Mouse (Mus musculus) intestine, embryonic 16.5 days (tissue): Measurements from ENCODE around the gene Dusp8. TPM values are rescaled to one million over a fixed set of nuclear protein-coding genes. Genes with fewer than 3 reads are reported as not detected.

ENCODE experiments used
- ATAC-seq: fragments of 200-750 bp; cut with Nextera tagmentation; 2 replicates; pipeline ENCODE4 v1.8.0; 2017; ENCODE audit warnings: moderate TSS enrichment, moderate library complexity
- H3K27ac ChIP-seq: fragments of 300-500 bp; sonication (generic); 2 replicates; pipeline ENCODE4 v1.5.1; 2014; ENCODE audit warnings: mild to moderate bottlenecking, low read length
- H3K27me3 ChIP-seq: fragments of 300-500 bp; sonication (generic); replicated peaks from 2 replicates; pipeline ENCODE4 v1.6.1; 2014; ENCODE audit warnings: low read length, control low read depth, mixed read lengths; ENCODE audit not compliant: control insufficient read depth, insufficient read depth
- H3K36me3 ChIP-seq: fragments of 300-500 bp; sonication (generic); 2 replicates; pipeline ENCODE4 v1.6.1; 2014; ENCODE audit warnings: low read length, control low read depth; ENCODE audit not compliant: control insufficient read depth, insufficient read depth
- H3K4me1 ChIP-seq: fragments of 300-500 bp; sonication (generic); 2 replicates; pipeline ENCODE4 v1.6.1; 2014; ENCODE audit warnings: low read length, control low read depth, mixed read lengths; ENCODE audit not compliant: control insufficient read depth, insufficient read depth
- H3K4me2 ChIP-seq: fragments of 300-500 bp; sonication (generic); 2 replicates; pipeline ENCODE4 v1.6.1; 2014; ENCODE audit warnings: low read depth, low read length, control low read depth
- H3K4me3 ChIP-seq: fragments of 300-500 bp; sonication (generic); 2 replicates; pipeline ENCODE4 v1.5.1; 2014; ENCODE audit warnings: mild to moderate bottlenecking, low read length
- H3K9ac ChIP-seq: fragments of 300-500 bp; sonication (generic); 2 replicates; pipeline ENCODE4 v1.6.1; 2014; ENCODE audit warnings: low read depth, low read length
- H3K9me3 ChIP-seq: fragments of 300-500 bp; sonication (generic); 2 replicates; pipeline ENCODE4 v1.6.1; 2016; ENCODE audit warnings: low read length, control low read depth; ENCODE audit not compliant: control insufficient read depth
- WGBS: fragments of 180-500 bp; shearing (Covaris S2); extraction: QIAGEN DNeasy Blood & Tissue Kit; methylation state at CpG from one replicate; pipeline ENCODE4 v1.1.7; 2014; 5-methylcytosine and 5-hydroxymethylcytosine counted together
- polyA plus RNA-seq: library from polyadenylated mRNA; unstranded; fragments of >200 nt; fragmentation: Nextera tagmentation; extraction: Ambion mirVana; gene quantifications from 2 replicates; pipeline ENCODE4 v1.2.1, GENCODE M21; 2015

Dusp8 gene
- polyA plus RNA-seq, 1 experiment from 2014 or later = 5.6 TPM

DNA sequence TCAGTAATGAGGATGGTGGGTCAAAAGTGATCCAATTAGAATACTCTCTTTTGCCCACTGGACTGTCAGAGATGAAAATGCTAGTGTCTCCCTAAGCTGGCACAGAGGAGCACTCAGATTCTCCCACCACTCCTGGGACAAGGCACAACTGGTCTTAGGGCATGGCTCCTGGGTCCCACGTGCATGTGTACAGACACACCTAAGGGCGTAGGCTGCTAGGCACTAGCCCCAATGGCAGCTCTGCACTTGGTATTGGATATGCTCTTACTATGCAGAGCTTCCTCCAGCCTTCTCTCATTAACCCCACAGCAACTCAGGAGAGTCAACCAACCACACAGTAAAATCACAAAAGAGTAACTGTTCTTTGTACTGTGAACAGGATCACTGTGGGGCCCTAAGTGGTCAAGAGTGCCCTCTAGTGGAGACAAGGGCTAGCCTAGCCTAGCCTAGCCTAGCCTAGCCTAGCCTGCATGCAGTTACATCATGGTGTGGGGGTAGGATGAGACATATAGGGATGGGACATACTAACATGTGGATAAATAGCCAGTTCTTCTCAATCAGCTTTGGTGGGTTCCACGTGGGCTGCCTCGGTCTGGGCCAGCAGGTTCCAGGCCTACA is 58.0 kb downstream of the Dusp8 start:
- Histone ChIP-seq H3K27me3 (no peaks in the 10 kb centered on the region), H3K4me2 (no peak overlapping the region), H3K36me3 (no peaks in the 10 kb centered on the region), H3K9me3 (no peaks in the 10 kb centered on the region), H3K9ac (no peak overlapping the region), H3K27ac (peak overlapping the region; percentile 38), H3K4me3 (no peak overlapping the region), H3K4me1 (peaks cover 32% of the 10 kb centered on the region)
- peak; percentile 69 for ATAC-seq
- 69% methylated on average over 4 of the region's 4 CpGs for WGBS

- WGBS = 52% methylated on average over 2 of the region's 2 CpGs
These were observed 60.4 kb downstream of the Dusp8 start for GRCm38 (mm10) chr7:142035048-142035811.

GRCm38 (mm10) chr7:142034198-142034597 is 61.4 kb downstream of the Dusp8 start:
- no peaks in the 10 kb centered on the region for H3K27me3 ChIP-seq
- H3K9me3 ChIP-seq = no peaks in the 10 kb centered on the region
- no peak overlapping the region for H3K9ac ChIP-seq
- no peak overlapping the region for H3K4me2 ChIP-seq
- no peak overlapping the region for H3K27ac ChIP-seq
- peaks cover 34% of the 10 kb centered on the region for H3K4me1 ChIP-seq
- 66% methylated on average over 2 of the region's 2 CpGs for whole genome bisulfite sequencing
- H3K36me3 ChIP-seq = no peaks in the 10 kb centered on the region
- peak; percentile 61 for ATAC-seq
- H3K4me3 ChIP-seq = no peak overlapping the region

More at GRCm38 (mm10) chr7:142035048-142035811, 60.4 kb downstream of the Dusp8 start:
- Histone ChIP-seq H3K27me3 (no peaks in the 10 kb centered on the region), H3K4me3 (no peak overlapping the region), H3K4me2 (no peak overlapping the region), H3K9me3 (no peaks in the 10 kb centered on the region), H3K36me3 (no peaks in the 10 kb centered on the region), H3K27ac (no peak overlapping the region), H3K4me1 (peaks cover 34% of the 10 kb centered on the region), H3K9ac (no peak overlapping the region)
- ATAC-seq = no peak

DNA sequence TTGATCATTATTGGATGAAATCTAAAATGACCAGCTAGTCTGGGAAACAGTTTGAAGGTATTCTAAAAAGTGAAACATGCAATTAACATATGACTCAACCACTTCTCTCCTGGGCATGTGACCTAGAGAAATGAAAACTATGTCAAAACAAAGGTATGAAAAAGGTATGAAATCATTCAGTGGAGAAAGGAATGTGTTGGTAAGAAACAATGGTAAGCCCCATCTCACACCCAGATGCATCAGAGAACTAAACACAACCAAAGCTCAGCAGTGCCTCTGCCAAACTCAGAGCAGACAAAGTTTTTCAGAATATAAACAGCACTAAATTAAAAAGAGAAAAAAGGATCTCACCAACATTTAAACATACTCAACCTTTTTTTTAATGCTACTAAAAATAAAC is 65.6 kb downstream of the Dusp8 start:
- no peak overlapping the region for H3K4me3 ChIP-seq
- H3K27ac ChIP-seq = no peak overlapping the region
- no peak overlapping the region for H3K4me2 ChIP-seq
- no peak overlapping the region for H3K9ac ChIP-seq
- no peak for ATAC-seq
- no peaks in the 10 kb centered on the region for H3K36me3 ChIP-seq
- H3K9me3 ChIP-seq = no peaks in the 10 kb centered on the region
- H3K4me1 ChIP-seq = peaks cover 33% of the 10 kb centered on the region
- H3K27me3 ChIP-seq = no peaks in the 10 kb centered on the region

Other genes starting within 250 kb of the Dusp8 start
- 51.1 and 55.5 TPM in 2 replicates for gene Tollip, start 177.3 kb downstream of the Dusp8 start, polyA plus RNA-seq
- 0.98 and 1.3 TPM in 2 replicates for gene Brsk2, start 146.1 kb downstream of the Dusp8 start, polyA plus RNA-seq
- gene Mob2, start 34.8 kb downstream of the Dusp8 start, polyA plus RNA-seq = 57.8 and 64.4 TPM in 2 replicates
- not detected in 2 replicates for gene Gm45618, start 24.9 kb upstream of the Dusp8 start, polyA plus RNA-seq
- gene Gm39115, start 40.2 kb upstream of the Dusp8 start, polyA plus RNA-seq = not detected in 2 replicates
- not detected in 2 replicates for gene Gm45337, start 48.8 kb upstream of the Dusp8 start, polyA plus RNA-seq
- not detected in 2 replicates for gene Gm29735, start 61.3 kb upstream of the Dusp8 start, polyA plus RNA-seq
- gene Gm4553, start 69.9 kb upstream of the Dusp8 start, polyA plus RNA-seq = not detected in 2 replicates
- not detected in 2 replicates for gene Krtap5-2, start 80.2 kb upstream of the Dusp8 start, polyA plus RNA-seq
- not detected in 2 replicates for gene Gm10153, start 94.5 kb upstream of the Dusp8 start, polyA plus RNA-seq
- not detected in 2 replicates for gene Krtap5-3, start 105.5 kb upstream of the Dusp8 start, polyA plus RNA-seq
- not detected in 2 replicates for gene Gm7579, start 116.0 kb upstream of the Dusp8 start, polyA plus RNA-seq
- gene Krtap5-5, start 134.1 kb upstream of the Dusp8 start, polyA plus RNA-seq = not detected in 2 replicates
- not detected in 2 replicates for gene Gm40460, start 145.2 kb upstream of the Dusp8 start, polyA plus RNA-seq
- gene Gm2431, start 162.5 kb upstream of the Dusp8 start, polyA plus RNA-seq = not detected in 2 replicates
- not detected in 2 replicates for gene Gm4559, start 178.5 kb upstream of the Dusp8 start, polyA plus RNA-seq
- not detected in 2 replicates for gene Krtap5-1, start 201.3 kb upstream of the Dusp8 start, polyA plus RNA-seq
- gene Krtap5-4, start 207.7 kb upstream of the Dusp8 start, polyA plus RNA-seq = not detected in 2 replicates